In genomic region chr4:128924841-128925606, GRCm38 (mm10) we compare ENCODE assay signal across 8 mouse cellular contexts. TPM values are rescaled to one million over a fixed set of nuclear protein-coding genes. Genes with fewer than 3 reads are reported as not detected.
DNase-seq lines count a peak whose midpoint lies in the region; ATAC-seq and TF ChIP-seq lines count a peak whose summit lies in the region.

No protein-coding gene starts in this region.

- peak; percentile 44; the same call in 1 of the 2 replicates for TF ChIP-seq POLR2A in bone marrow, adult 2 months (IDR thresholded peaks at IDR 0.05; ENCODE audit: borderline replicate concordance, control insufficient read depth, low read depth, low read length)
- peak; percentile 57 for TF ChIP-seq POLR2A in liver, adult 2 months (IDR thresholded peaks at IDR 0.05; ENCODE audit: extremely low read depth, insufficient read depth, low read length)

- no peaks in the 10 kb centered on the region for H3K27me3 ChIP-seq in embryonic facial prominence, embryonic 15.5 days
- peaks cover 16% of the 10 kb centered on the region for H3K27me3 ChIP-seq in heart, embryonic 12.5 days (replicated peaks)
- no peaks in the 10 kb centered on the region for H3K27me3 ChIP-seq in kidney, postnatal 0 days (ENCODE audit: insufficient read depth, low read length)
- no peaks in the 10 kb centered on the region for H3K27me3 ChIP-seq in liver, adult 2 months (ENCODE audit: control insufficient read depth, insufficient read depth, low read length)
- no peaks in the 10 kb centered on the region; the same call in 1 of the 2 replicates for H3K27me3 ChIP-seq in stomach, embryonic 14.5 days (ENCODE audit: control insufficient read depth, insufficient read depth, low read length)

- TF ChIP-seq CTCF in bone marrow, adult 2 months (IDR thresholded peaks at IDR 0.05; ENCODE audit: control insufficient read depth, insufficient read depth, low read length): peak; percentile 77
- peak; percentile 93 for TF ChIP-seq CTCF in kidney, postnatal 0 days (IDR thresholded peaks at IDR 0.05; ENCODE audit: low read depth)
- TF ChIP-seq CTCF in liver, adult 2 months (IDR thresholded peaks at IDR 0.05; ENCODE audit: low read depth, low read length): peak; percentile 93

- H3K79me2 ChIP-seq in liver, adult 2 months (ENCODE audit: control insufficient read depth, insufficient read depth, low read length): no peaks in the 10 kb centered on the region

- peak overlapping the region; percentile 31; the same call in 1 of the 2 replicates for H3K9ac ChIP-seq in embryonic facial prominence, embryonic 15.5 days
- peak overlapping the region; percentile 55; the same call in 1 of the 2 replicates for H3K9ac ChIP-seq in heart, embryonic 12.5 days
- H3K9ac ChIP-seq in kidney, postnatal 0 days (ENCODE audit: low read depth, low read length): peak overlapping the region; percentile 35; the same call in 1 of the 2 replicates
- H3K9ac ChIP-seq in liver, adult 2 months (ENCODE audit: low read depth, low read length): 0 out of 2 replicates have a peak overlapping the region, but pooled peaks have one; percentile 10
- no peak overlapping the region; the same call in 1 of the 2 replicates for H3K9ac ChIP-seq in stomach, embryonic 14.5 days (replicated peaks; ENCODE audit: low read depth, low read length)

- 12% methylated on average over 36 of the region's 36 CpGs for WGBS in bone marrow, adult 2 months
- WGBS in embryonic facial prominence, embryonic 15.5 days: 12% methylated on average over 36 of the region's 36 CpGs
- WGBS in heart, embryonic 12.5 days: 14% methylated on average over 36 of the region's 36 CpGs
- WGBS in kidney, postnatal 0 days: 12% methylated on average over 36 of the region's 36 CpGs
- WGBS in liver, adult 2 months: 14% methylated on average over 36 of the region's 36 CpGs
- 13% methylated on average over 36 of the region's 36 CpGs for WGBS in stomach, embryonic 14.5 days

- peak; percentile 72 for DNase-seq in 416B (ENCODE audit: low read depth)
- DNase-seq in kidney, postnatal 0 days (ENCODE audit: low spot score): peak; percentile 95
- peak; percentile 72 for DNase-seq in liver, adult 2 months (ENCODE audit: extremely low read depth, low read depth, low spot score)

- H3K4me1 ChIP-seq in bone marrow, adult 2 months (ENCODE audit: control insufficient read depth, insufficient read depth, low read length): no peaks in the 10 kb centered on the region
- peaks cover 14% of the 10 kb centered on the region; the same call in 1 of the 2 replicates for H3K4me1 ChIP-seq in embryonic facial prominence, embryonic 15.5 days
- H3K4me1 ChIP-seq in heart, embryonic 12.5 days (replicated peaks): 0 out of 2 replicates have a peak, but pooled peaks cover 9% of the 10 kb centered on the region
- H3K4me1 ChIP-seq in kidney, postnatal 0 days (replicated peaks; ENCODE audit: insufficient read depth, low read length): peaks cover 5% of the 10 kb centered on the region
- H3K4me1 ChIP-seq in liver, adult 2 months (ENCODE audit: control insufficient read depth, insufficient read depth, low read length): no peaks in the 10 kb centered on the region; the same call in 1 of the 2 replicates
- H3K4me1 ChIP-seq in stomach, embryonic 14.5 days (ENCODE audit: control insufficient read depth, insufficient read depth, low read length): 0 out of 2 replicates have a peak, but pooled peaks cover 2% of the 10 kb centered on the region

- no peaks in the 10 kb centered on the region for H3K36me3 ChIP-seq in embryonic facial prominence, embryonic 15.5 days
- H3K36me3 ChIP-seq in heart, embryonic 12.5 days: no peaks in the 10 kb centered on the region
- H3K36me3 ChIP-seq in kidney, postnatal 0 days (ENCODE audit: insufficient read depth, low read length): no peaks in the 10 kb centered on the region
- H3K36me3 ChIP-seq in liver, adult 2 months (ENCODE audit: control insufficient read depth, insufficient read depth, low read length): no peaks in the 10 kb centered on the region
- H3K36me3 ChIP-seq in stomach, embryonic 14.5 days (ENCODE audit: control insufficient read depth, insufficient read depth, low read length): no peaks in the 10 kb centered on the region

- no peaks in the 10 kb centered on the region for H3K9me3 ChIP-seq in embryonic facial prominence, embryonic 15.5 days (replicated peaks)
- no peaks in the 10 kb centered on the region for H3K9me3 ChIP-seq in heart, embryonic 12.5 days (replicated peaks)
- no peaks in the 10 kb centered on the region for H3K9me3 ChIP-seq in kidney, postnatal 0 days (replicated peaks; ENCODE audit: low read length)
- H3K9me3 ChIP-seq in stomach, embryonic 14.5 days (ENCODE audit: control insufficient read depth, low read depth, low read length): no peaks in the 10 kb centered on the region

- peak; percentile 83; the same call in 1 of the 2 replicates for ATAC-seq in embryonic facial prominence, embryonic 15.5 days (ENCODE audit: insufficient number of reproducible peaks, low FRiP score, low TSS enrichment, low read depth)
- no peak for ATAC-seq in heart, embryonic 12.5 days (ENCODE audit: insufficient number of reproducible peaks, low FRiP score)
- ATAC-seq in kidney, postnatal 0 days (replicated peaks; ENCODE audit: low FRiP score, low read depth): peak; percentile 77; the same call in 1 of the 2 replicates
- ATAC-seq in monocyte, adult 5-6 weeks (replicated peaks; ENCODE audit: insufficient number of reproducible peaks, low FRiP score, low TSS enrichment, poor library complexity, severe bottlenecking): peak; percentile 95
- peak; percentile 72 for ATAC-seq in stomach, embryonic 14.5 days (ENCODE audit: insufficient number of reproducible peaks, insufficient read depth, low FRiP score, low read depth)

- H3K27ac ChIP-seq in bone marrow, adult 2 months (ENCODE audit: control insufficient read depth, insufficient read depth, low read depth, low read length, poor library complexity): no peak overlapping the region
- 0 out of 2 replicates have a peak overlapping the region, but pooled peaks have one; percentile 22 for H3K27ac ChIP-seq in embryonic facial prominence, embryonic 15.5 days (replicated peaks)
- no peak overlapping the region for H3K27ac ChIP-seq in heart, embryonic 12.5 days (ENCODE audit: poor library complexity, severe bottlenecking)
- no peak overlapping the region for H3K27ac ChIP-seq in kidney, postnatal 0 days
- no peak overlapping the region for H3K27ac ChIP-seq in liver, adult 2 months (replicated peaks; ENCODE audit: insufficient read depth, low read depth, low read length)
- H3K27ac ChIP-seq in stomach, embryonic 14.5 days (ENCODE audit: low read length): no peak overlapping the region

- peak overlapping the region; percentile 39 for H3K4me3 ChIP-seq in bone marrow, adult 2 months (replicated peaks; ENCODE audit: control insufficient read depth, low read depth, low read length)
- H3K4me3 ChIP-seq in embryonic facial prominence, embryonic 15.5 days (replicated peaks): peak overlapping the region; percentile 41
- H3K4me3 ChIP-seq in heart, embryonic 12.5 days: peak overlapping the region; percentile 41
- H3K4me3 ChIP-seq in kidney, postnatal 0 days (replicated peaks; ENCODE audit: low read depth, low read length): peak overlapping the region; percentile 26
- H3K4me3 ChIP-seq in liver, adult 2 months (ENCODE audit: insufficient read depth, low read depth, low read length): peak overlapping the region; percentile 29; the same call in 1 of the 2 replicates
- peak overlapping the region; percentile 32 for H3K4me3 ChIP-seq in stomach, embryonic 14.5 days (ENCODE audit: low read depth, low read length)

- peak overlapping the region; percentile 66 for H3K4me2 ChIP-seq in embryonic facial prominence, embryonic 15.5 days (replicated peaks)
- H3K4me2 ChIP-seq in heart, embryonic 12.5 days: peak overlapping the region; percentile 67
- H3K4me2 ChIP-seq in kidney, postnatal 0 days (ENCODE audit: low read length): peak overlapping the region; percentile 69
- H3K4me2 ChIP-seq in stomach, embryonic 14.5 days (replicated peaks; ENCODE audit: low read depth, low read length): peak overlapping the region; percentile 75

RNA-seq across cellular contexts. Expression of gene Azin2, which starts 37.2 kb away (rescaled TPM):
- 2.0 and 2.4 TPM in 2 replicates for polyA plus RNA-seq in bone marrow, adult 2 months (2011; ENCODE audit: insufficient read depth, insufficient read length, low replicate concordance, missing spikeins)
- 29.4 and 32.1 TPM in 2 replicates for polyA plus RNA-seq in embryonic facial prominence, embryonic 15.5 days (2015; fragmentation: Nextera tagmentation; extraction: Ambion mirVana)
- polyA plus RNA-seq in heart, embryonic 12.5 days (2016; fragmentation: Nextera tagmentation; extraction: Ambion mirVana): 6.8 and 7.4 TPM in 2 replicates
- 21.5 and 23.0 TPM in 2 replicates for polyA plus RNA-seq in kidney, postnatal 0 days (2015; fragmentation: Nextera tagmentation; extraction: Ambion mirVana)
- total RNA-seq in liver, adult 2 months (2014; rRNA removed): 5.4 and 5.7 TPM in 2 replicates
- 0.81 and 1.7 TPM in 2 replicates for polyA plus RNA-seq in liver, adult 2 months (2012; rRNA removed)
- total RNA-seq in monocyte, adult 5-6 weeks (2017): 2.2 to 11.7 TPM (median 5.8 TPM) in 3 replicates
- 17.6 and 19.1 TPM in 2 replicates for polyA plus RNA-seq in stomach, embryonic 14.5 days (2014; fragmentation: Nextera tagmentation; extraction: Ambion mirVana)

RNA-seq across cellular contexts. Expression of gene Trim62, which starts 41.6 kb away (rescaled TPM):
- polyA plus RNA-seq in bone marrow, adult 2 months (2011; ENCODE audit: insufficient read depth, insufficient read length, low replicate concordance, missing spikeins): 0.52 and 1.0 TPM in 2 replicates
- 9.1 and 10.6 TPM in 2 replicates for polyA plus RNA-seq in embryonic facial prominence, embryonic 15.5 days (2015; fragmentation: Nextera tagmentation; extraction: Ambion mirVana)
- polyA plus RNA-seq in heart, embryonic 12.5 days (2016; fragmentation: Nextera tagmentation; extraction: Ambion mirVana): 5.0 and 6.1 TPM in 2 replicates
- 5.4 and 6.2 TPM in 2 replicates for polyA plus RNA-seq in kidney, postnatal 0 days (2015; fragmentation: Nextera tagmentation; extraction: Ambion mirVana)
- total RNA-seq in liver, adult 2 months (2014; rRNA removed): 0.28 and 0.34 TPM in 2 replicates
- 0.67 and 1.0 TPM in 2 replicates for polyA plus RNA-seq in liver, adult 2 months (2012; rRNA removed)
- total RNA-seq in monocyte, adult 5-6 weeks (2017): 0.75 to 3.5 TPM (median 0.95 TPM) in 3 replicates
- polyA plus RNA-seq in stomach, embryonic 14.5 days (2014; fragmentation: Nextera tagmentation; extraction: Ambion mirVana): 4.8 and 5.2 TPM in 2 replicates
